Mouse (Mus musculus) adrenal gland, postnatal 25 days (tissue): Measurements from ENCODE around the gene Ces2f. TPM values are rescaled to one million over a fixed set of nuclear protein-coding genes. Genes with fewer than 3 reads are reported as not detected.
A peak's percentile ranks its signal among the peaks of the same experiment; 100 is the strongest.
"Not testable (repeated sequence)": the region's sequence is repeated elsewhere in the genome, so short reads cannot be mapped to it uniquely, and the experiment has no call there.

ENCODE experiments used
- DNase-seq: peaks from one replicate; pipeline ENCODE4 v3.0.0; 2021; ENCODE audit warnings: mixed read lengths
- long read RNA-seq: library from polyadenylated mRNA; stranded (forward); transcript quantifications from one replicate; pipeline ENCODE4 v2.0.0, GENCODE M21; 2021
- total RNA-seq: library from RNA; stranded (reverse); gene quantifications from 2 replicates; pipeline ENCODE4 v1.2.3, GENCODE M21; 2021

Gene Ces2f
- total RNA-seq = not detected in 2 replicates
- long read RNA-seq = 0 reads

- no peak for DNase-seq
Observed at GRCm38 (mm10) chr8:104947056-104947455, at the start of gene Ces2f. Gene Ces2f, plus strand, starts transcription at chr8:104947356.

GRCm38 (mm10) chr8:104901746-104902145 lies 45.4 kb upstream of the Ces2f start:
- DNase-seq = no peak

DNA sequence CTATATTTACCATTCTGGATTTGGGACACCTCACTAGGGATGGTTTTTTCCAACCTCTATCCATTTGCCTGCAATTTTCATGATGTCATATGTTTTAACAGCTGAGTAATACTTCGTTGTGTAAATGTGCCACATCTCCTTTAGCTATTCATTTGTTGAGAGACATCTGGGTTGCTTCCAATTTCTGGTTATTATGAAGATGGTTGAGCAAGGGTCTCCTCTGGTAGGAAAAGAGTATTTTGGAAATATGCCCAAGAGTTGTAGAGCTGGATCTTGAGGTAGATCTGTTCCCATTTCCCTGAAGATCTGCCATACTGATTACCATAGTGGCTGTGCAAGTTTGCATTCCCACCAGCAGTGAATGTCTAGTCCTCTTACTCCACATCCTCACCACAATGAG lies 40.0 kb upstream of the Ces2f start:
- no peak for DNase-seq

DNA sequence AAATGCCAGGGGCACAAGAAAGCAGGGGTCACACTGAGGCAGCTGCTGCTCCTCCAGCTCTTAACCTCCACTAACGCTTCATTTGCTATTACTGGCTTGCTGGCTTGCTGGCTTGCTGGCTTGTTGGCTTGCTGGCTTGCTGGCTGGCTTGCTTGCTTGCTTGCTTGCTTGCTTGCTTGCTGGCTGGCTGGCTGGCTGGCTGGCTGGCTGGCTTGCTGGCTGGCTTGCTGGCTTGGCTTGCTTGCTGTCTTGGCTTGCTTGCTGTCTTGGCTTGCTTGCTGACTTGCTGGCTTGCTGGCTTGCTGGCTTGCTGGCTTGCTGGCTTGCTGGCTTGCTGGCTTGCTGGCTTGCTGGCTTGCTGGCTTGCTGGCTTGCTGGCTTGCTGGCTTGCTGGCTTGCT lies 38.1 kb upstream of the Ces2f start:
- DNase-seq = peak; percentile 35

- not testable (repeated sequence) for DNase-seq
Observed at GRCm38 (mm10) chr8:104909651-104910050, 37.5 kb upstream of the Ces2f start.

- DNase-seq = no peak
Observed at GRCm38 (mm10) chr8:104925972-104926596, 21.1 kb upstream of the Ces2f start, which contains the start of gene Ces2e. Gene Ces2e, plus strand, starts transcription at chr8:104926260.

- DNase-seq = no peak
Observed at GRCm38 (mm10) chr8:104927301-104927700, 19.9 kb upstream of the Ces2f start.

DNA sequence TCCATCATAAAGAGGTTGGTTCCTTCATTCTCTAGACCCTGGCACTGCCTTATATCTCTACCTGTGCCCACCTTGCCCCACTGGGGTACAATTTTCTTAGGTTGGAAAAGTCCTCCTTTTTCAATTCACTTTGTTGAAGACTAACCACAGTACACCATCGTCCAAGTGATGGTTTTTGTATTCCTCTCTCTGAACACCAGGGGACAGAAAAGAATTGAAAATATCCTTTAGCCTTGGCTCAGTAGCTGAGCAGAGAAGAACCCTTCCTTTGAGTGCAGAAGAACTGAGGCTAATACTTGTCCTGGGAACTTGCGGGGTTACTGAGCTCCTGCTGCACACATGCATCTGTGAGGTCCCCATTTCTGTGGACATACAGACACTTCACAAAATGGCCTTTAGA lies 2.5 kb upstream of the Ces2f start:
- no peak for DNase-seq

DNA sequence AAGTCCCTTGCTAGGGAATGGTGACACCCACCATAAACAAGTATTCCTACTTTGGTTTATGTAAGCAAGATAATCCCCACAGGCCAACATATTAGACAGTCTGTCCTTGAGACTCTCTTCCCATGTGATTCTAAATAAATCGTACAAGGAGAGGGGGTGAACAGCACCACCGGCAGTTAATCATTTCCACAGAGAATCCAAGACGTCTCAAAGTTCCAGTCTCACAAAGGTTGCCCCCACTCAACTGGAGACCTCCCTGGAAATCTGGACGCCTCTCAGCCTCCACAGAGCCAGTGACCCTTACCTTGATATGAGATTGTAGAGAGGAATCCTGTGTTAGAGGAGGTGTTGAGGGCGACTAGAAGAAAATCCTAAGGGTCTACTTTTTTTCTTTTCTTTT lies 1.9 kb downstream of the Ces2f start:
- DNase-seq = no peak

DNA sequence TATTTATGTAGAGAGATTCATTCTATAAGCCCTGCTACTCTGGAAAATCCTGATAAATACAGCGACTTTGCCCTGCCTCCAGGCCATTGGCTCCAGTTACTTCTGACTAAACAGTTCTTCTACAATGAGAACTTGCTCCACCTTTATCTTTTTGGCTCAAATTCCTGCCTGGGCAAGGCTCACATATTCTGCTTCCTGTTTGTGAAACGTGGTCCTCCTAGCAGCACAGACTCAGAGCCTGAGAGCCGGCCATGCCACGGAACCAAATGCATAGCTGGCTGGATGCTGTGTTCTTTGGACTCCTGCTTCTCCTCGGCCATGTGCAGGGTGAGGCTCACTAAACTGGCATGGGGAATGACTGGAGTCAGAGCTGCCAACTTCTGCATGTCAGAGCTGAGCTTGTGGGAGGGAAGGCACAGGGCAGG lies 14.4 kb downstream of the Ces2f start, which contains the start of gene Ces2g:
Ces2g (plus strand) TSS at position 182 of the 425 bp plus-strand sequence.
- no peak for DNase-seq

DNA sequence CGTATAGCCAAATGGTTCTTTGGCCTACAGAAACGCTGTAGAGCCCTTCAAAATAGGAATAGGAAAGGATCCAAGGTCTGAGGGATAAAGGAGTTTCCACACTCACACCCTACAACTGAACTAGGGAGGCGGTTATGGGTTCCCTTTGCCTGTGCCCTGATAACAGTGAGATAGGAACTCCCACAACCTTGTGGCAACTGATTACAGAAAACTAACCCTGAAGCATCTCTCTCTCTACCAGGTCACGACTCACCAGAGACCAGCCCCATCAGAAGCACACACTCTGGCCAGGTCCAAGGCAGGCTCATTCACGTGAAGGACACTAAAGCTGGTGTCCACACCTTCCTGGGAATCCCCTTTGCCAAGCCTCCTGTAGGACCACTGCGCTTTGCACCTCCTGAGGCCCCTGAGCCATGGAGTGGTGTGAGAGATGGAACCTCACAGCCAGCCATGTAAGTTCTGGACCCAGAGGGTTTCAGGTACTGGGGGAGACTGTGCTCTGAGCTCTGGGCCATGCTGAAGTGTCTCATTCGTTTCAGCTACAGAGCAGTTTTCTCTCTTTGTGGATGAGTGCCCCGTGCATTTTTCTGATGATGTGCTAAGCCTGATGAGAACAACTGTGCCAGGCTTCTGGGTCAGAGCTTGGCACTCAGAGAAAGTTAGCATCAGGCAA lies 15.2 kb downstream of the Ces2f start:
- no peak for DNase-seq

- DNase-seq = no peak
Observed at GRCm38 (mm10) chr8:104963375-104963894, 16.3 kb downstream of the Ces2f start.

- DNase-seq = no peak
Observed at GRCm38 (mm10) chr8:104984126-104984525, 37.0 kb downstream of the Ces2f start.

DNA sequence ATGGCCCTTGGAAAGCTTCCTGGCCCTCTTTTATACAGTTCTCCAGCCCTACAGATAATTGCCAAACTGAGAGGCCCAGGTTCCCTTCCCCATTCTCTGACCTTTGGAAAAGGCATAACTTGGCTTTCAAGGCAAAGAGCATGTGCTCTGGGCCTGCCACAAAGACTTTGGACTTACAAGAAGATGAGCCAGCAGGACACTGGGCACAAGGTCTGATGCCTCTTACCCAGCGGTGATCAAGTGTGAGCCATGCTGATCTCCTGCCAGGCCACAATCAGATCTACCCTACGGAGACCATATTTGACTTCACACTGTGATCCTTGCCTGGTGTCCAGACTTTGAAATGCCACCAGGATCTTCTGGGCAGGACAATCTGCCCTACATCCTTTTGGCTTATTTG lies 37.8 kb downstream of the Ces2f start:
- no peak for DNase-seq

GRCm38 (mm10) chr8:104998191-104998590 lies 51.0 kb downstream of the Ces2f start:
- DNase-seq = no peak

DNA sequence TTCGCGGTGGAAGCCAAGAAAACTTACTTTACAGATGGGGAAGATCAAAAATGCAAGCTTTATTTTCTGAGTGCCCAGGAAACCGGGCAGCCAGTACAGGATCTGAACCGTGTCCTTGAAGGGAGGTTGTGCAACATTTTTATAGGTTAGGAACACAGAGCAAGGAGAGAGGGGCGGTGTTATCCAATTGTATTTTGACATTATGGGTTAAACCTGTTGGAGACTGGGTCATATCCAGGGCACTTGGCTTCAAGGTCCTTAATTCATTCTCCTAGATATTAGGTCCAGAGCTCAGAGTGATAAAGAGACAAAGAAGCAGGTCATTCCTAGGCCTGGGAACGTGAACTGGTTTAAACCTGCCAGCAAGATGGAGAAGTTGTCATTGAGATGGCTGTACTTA lies 52.0 kb downstream of the Ces2f start:
- DNase-seq = no peak

DNA sequence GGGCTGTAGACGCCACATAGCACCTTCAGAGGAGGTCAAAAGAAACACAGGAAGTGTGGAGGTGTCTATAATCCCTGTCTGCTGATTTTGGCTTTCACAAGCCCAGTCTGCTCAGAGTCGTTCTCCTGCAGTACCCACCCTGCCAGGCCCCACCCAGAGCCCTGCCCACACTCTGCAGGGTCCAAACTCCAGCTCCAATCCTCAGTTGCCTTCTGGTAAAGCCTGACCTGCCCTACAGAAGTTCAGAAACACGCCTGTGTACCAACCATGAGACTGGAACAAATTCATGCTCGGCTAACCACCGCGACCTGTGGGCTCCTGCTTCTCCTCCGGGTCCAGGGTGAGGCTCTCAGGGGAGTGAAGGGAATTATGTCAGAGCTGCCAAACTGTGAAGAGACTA lies 53.4 kb downstream of the Ces2f start, which contains the start of gene Ces2h:
Ces2h (plus strand) TSS at position 268 of the 400 bp plus-strand sequence.
- no peak for DNase-seq

Other genes with a start within 250 kb of the Ces2f start
- 2.0 TPM in 1 of 2 replicates, not detected in the other for gene Ces2a, start 213.4 kb upstream of the Ces2f start, total RNA-seq
- gene Ces2b, start 115.8 kb upstream of the Ces2f start, total RNA-seq = 0.39 and 0.48 TPM in 2 replicates
- gene Ces2c, start 100.3 kb upstream of the Ces2f start, total RNA-seq = not detected in 2 replicates
- 2.7 and 3.0 TPM in 2 replicates for gene Ces2e, start 21.1 kb upstream of the Ces2f start, total RNA-seq
- gene Ces2g, start 14.4 kb downstream of the Ces2f start, total RNA-seq = 1.3 and 2.0 TPM in 2 replicates
- not detected in 2 replicates for gene Ces2h, start 53.5 kb downstream of the Ces2f start, total RNA-seq
- gene Ces3a, start 101.2 kb downstream of the Ces2f start, total RNA-seq = 16.0 TPM in 1 of 2 replicates, not detected in the other
- 1.0 TPM in 1 of 2 replicates, not detected in the other for gene Ces3b, start 136.4 kb downstream of the Ces2f start, total RNA-seq
- not detected in 2 replicates for gene Ces4a, start 184.4 kb downstream of the Ces2f start, total RNA-seq
- gene Cbfb, start 223.3 kb downstream of the Ces2f start, total RNA-seq = 78.8 and 92.4 TPM in 2 replicates